Mouse (Mus musculus): ENCODE measurements at regions not wholly inside any gene's neighbourhood (a gene's known extent, or its start where the extent isn't known, plus 50 kb on each side); places are given as distances from the start of the nearest gene placed in this dataset.
A peak's percentile ranks its signal among the peaks of the same experiment; 100 is the strongest.

- no peak for DNase-seq
Measured at GRCm38 (mm10) chr5:54178966-54179547, 180.8 kb downstream of the Stim2 start.

GRCm38 (mm10) chr5:54180192-54180611 is 181.9 kb downstream of the Stim2 start:
- peak; percentile 32 for DNase-seq

- no peak for DNase-seq
Measured at GRCm38 (mm10) chr5:54180640-54181326, 182.5 kb downstream of the Stim2 start.

- no peak for DNase-seq
Measured at GRCm38 (mm10) chr5:54181327-54181863, 183.1 kb downstream of the Stim2 start.

GRCm38 (mm10) chr5:54182754-54183153 is 184.5 kb downstream of the Stim2 start:
- DNase-seq: no peak

- DNase-seq: no peak
Measured at GRCm38 (mm10) chr5:54185662-54186061, 187.4 kb downstream of the Stim2 start.

- DNase-seq: no peak
Measured at GRCm38 (mm10) chr5:54186076-54186676, 187.9 kb downstream of the Stim2 start.

GRCm38 (mm10) chr5:54191688-54192087 is 193.4 kb downstream of the Stim2 start:
- no peak for DNase-seq

GRCm38 (mm10) chr5:54194846-54195245 is 196.5 kb downstream of the Stim2 start:
- DNase-seq: no peak

GRCm38 (mm10) chr5:54200032-54200431 is 201.7 kb downstream of the Stim2 start:
- DNase-seq: no peak

- no peak for DNase-seq
Measured at GRCm38 (mm10) chr5:54200587-54200986, 202.3 kb downstream of the Stim2 start.

GRCm38 (mm10) chr5:54211457-54211856 is 213.2 kb downstream of the Stim2 start:
- no peak for DNase-seq

GRCm38 (mm10) chr5:54212038-54212589 is 213.8 kb downstream of the Stim2 start:
- no peak for DNase-seq

GRCm38 (mm10) chr5:54225031-54225430 is 226.7 kb downstream of the Stim2 start:
- DNase-seq: no peak

GRCm38 (mm10) chr5:54234580-54234979 is 236.3 kb downstream of the Stim2 start:
- DNase-seq: no peak

- DNase-seq: no peak
Measured at GRCm38 (mm10) chr5:54235226-54235625, 236.9 kb downstream of the Stim2 start.

GRCm38 (mm10) chr5:54237226-54237625 is 238.9 kb downstream of the Stim2 start:
- DNase-seq: no peak

GRCm38 (mm10) chr5:54238646-54239167 is 240.4 kb downstream of the Stim2 start:
- no peak for DNase-seq

GRCm38 (mm10) chr5:54239586-54239985 is 241.3 kb downstream of the Stim2 start:
- no peak for DNase-seq

GRCm38 (mm10) chr5:54241169-54241917 is 243.0 kb downstream of the Stim2 start:
- DNase-seq: no peak

GRCm38 (mm10) chr5:54242126-54242525 is 243.8 kb downstream of the Stim2 start:
- no peak for DNase-seq

- DNase-seq: no peak
Measured at GRCm38 (mm10) chr5:54252038-54252437, 253.7 kb downstream of the Stim2 start.

Data from adrenal gland, adult 2 months (tissue).